ENCODE assay signal across 1 mouse cellular context in genomic region chr17:23550188-23550791, GRCm38 (mm10).
A peak's percentile ranks its signal among the peaks of the same experiment; 100 is the strongest.
TF ChIP-seq lines count a peak whose summit lies in the region.

No protein-coding gene starts in this region.

TF ChIP-seq in CH12.LX, 34 proteins besides CTCF, POLR2A, EP300 and RAD21:
- TF ChIP-seq UBTF (IDR thresholded peaks at IDR 0.05; ENCODE audit: low read depth, low read length) = 0 out of 2 replicates have a peak, but pooled peaks have one; percentile 17
- 0 out of 2 replicates have a peak, but pooled peaks have one; percentile 54 for TF ChIP-seq E2F4 (IDR thresholded peaks at IDR 0.05; ENCODE audit: insufficient replicate concordance, low read depth, low read length)
- no peak for TF ChIP-seq PAX5 (IDR thresholded peaks at IDR 0.05; ENCODE audit: low read length)
- 0 out of 2 replicates have a peak, but pooled peaks have one; percentile 26 for TF ChIP-seq SIN3A (IDR thresholded peaks at IDR 0.05; ENCODE audit: low read length)
- 0 out of 2 replicates have a peak, but pooled peaks have one; percentile 7 for TF ChIP-seq MYC (IDR thresholded peaks at IDR 0.05; ENCODE audit: low read depth, low read length)
- TF ChIP-seq ELF1 (IDR thresholded peaks at IDR 0.05; ENCODE audit: low read depth, low read length) = peak; percentile 98
- peak; percentile 88; the same call in 1 of the 2 replicates for TF ChIP-seq KAT2A (IDR thresholded peaks at IDR 0.05; ENCODE audit: insufficient replicate concordance, low read length)
- peak; percentile 86 for TF ChIP-seq NRF1 (IDR thresholded peaks at IDR 0.05; ENCODE audit: low read depth, low read length)
- peak; percentile 97 for TF ChIP-seq MAFK (IDR thresholded peaks at IDR 0.05; ENCODE audit: insufficient replicate concordance, low read length)
- TF ChIP-seq ZNF384 (IDR thresholded peaks at IDR 0.05; ENCODE audit: low read depth, low read length) = no peak
- no peak for TF ChIP-seq USF2 (conservative IDR thresholded peaks at IDR 0.05; ENCODE audit: low read depth, low read length)
- TF ChIP-seq ZMIZ1 (IDR thresholded peaks at IDR 0.05; ENCODE audit: low read depth, low read length) = no peak
- TF ChIP-seq MAX (IDR thresholded peaks at IDR 0.05; ENCODE audit: low read length) = no peak
- 0 out of 2 replicates have a peak, but pooled peaks have one; percentile 3 for TF ChIP-seq TCF12 (IDR thresholded peaks at IDR 0.05; ENCODE audit: low read depth, low read length)
- no peak for TF ChIP-seq ETS1 (conservative IDR thresholded peaks at IDR 0.05; ENCODE audit: low read depth, low read length)
- no peak for TF ChIP-seq CHD1 (IDR thresholded peaks at IDR 0.05; ENCODE audit: low read depth, low read length)
- peak; percentile 100 for TF ChIP-seq TBP (conservative IDR thresholded peaks at IDR 0.05; ENCODE audit: low read depth, low read length)
